8 mouse cellular contexts compared by ENCODE assay signal in the genomic region with DNA sequence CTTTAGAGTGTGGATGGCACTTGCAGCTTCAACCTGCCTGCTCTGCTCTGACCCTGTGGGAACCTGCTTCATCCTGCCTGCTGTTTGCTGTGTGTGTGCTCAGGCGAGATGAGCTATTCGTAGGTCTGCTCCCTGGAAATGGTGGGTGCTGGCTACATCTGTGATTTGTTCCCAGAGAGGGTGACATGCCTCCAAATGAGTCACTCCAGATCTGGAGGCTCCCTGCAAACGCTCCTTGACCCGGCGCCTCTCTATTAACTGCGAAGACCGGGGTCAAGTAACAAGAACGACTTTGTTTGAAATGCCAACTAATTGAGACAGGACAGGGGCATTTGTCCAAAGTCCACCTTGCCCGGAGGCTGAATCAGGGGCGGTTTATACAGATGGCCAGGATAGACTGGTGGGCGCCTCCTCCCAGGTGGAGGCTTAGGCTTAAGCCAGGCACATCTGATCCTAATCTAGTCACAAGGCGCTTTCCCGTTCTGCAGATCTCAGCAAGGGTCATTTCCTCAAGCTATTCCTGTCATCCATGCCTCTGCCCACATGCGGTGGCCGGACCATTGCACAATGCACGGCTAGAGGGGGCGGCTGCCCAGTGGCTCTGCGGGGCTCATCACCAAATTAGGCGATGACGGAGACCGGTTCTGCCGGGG. TPM values are rescaled to one million over a fixed set of nuclear protein-coding genes. Genes with fewer than 3 reads are reported as not detected.
DNase-seq lines count a peak whose midpoint lies in the region; ATAC-seq and TF ChIP-seq lines count a peak whose summit lies in the region.

No protein-coding gene starts in this region.

- intact Hi-C loops in left cerebral cortex, postnatal 4 days (cut with DNase I) = no loop called here

- peak overlapping the region; percentile 84 for H3K4me3 ChIP-seq in forebrain, embryonic 16.5 days (replicated peaks; ENCODE audit: low read length)
- H3K4me3 ChIP-seq in layer of hippocampus, adult 2 months = peak overlapping the region; percentile 89
- peak overlapping the region; percentile 94 for H3K4me3 ChIP-seq in midbrain, embryonic 13.5 days (replicated peaks)

- peaks cover 5% of the 10 kb centered on the region; the same call in 1 of the 2 replicates for H3K36me3 ChIP-seq in forebrain, embryonic 16.5 days (ENCODE audit: control insufficient read depth, insufficient read depth)
- peaks cover 48% of the 10 kb centered on the region for H3K36me3 ChIP-seq in midbrain, embryonic 13.5 days

- H3K4me2 ChIP-seq in forebrain, embryonic 16.5 days (ENCODE audit: low read length) = peak overlapping the region; percentile 92
- peak overlapping the region; percentile 99 for H3K4me2 ChIP-seq in midbrain, embryonic 13.5 days (replicated peaks)

- H3K9ac ChIP-seq in forebrain, embryonic 16.5 days (replicated peaks; ENCODE audit: low read depth, low read length) = peak overlapping the region; percentile 94
- H3K9ac ChIP-seq in midbrain, embryonic 13.5 days (replicated peaks) = peak overlapping the region; percentile 99

- no peak for TF ChIP-seq CTCF in layer of hippocampus, adult 2 months (conservative IDR thresholded peaks at IDR 0.05)

- peak; percentile 51; the same call in 1 of the 2 replicates for ATAC-seq in forebrain, embryonic 16.5 days
- ATAC-seq in midbrain, embryonic 13.5 days = peak; percentile 71

- no peaks in the 10 kb centered on the region for H3K9me3 ChIP-seq in forebrain, embryonic 16.5 days (ENCODE audit: control insufficient read depth, low read length)
- no peaks in the 10 kb centered on the region for H3K9me3 ChIP-seq in midbrain, embryonic 13.5 days

- peak; percentile 21 to 51 for DNase-seq in left cerebral cortex, adult 18-20 months (ENCODE audit: low spot score in 2 of 2)
- DNase-seq in left cerebral cortex, postnatal 4 days = no peak
- DNase-seq in adrenal gland, adult 8-10 months = peak; percentile 61
- DNase-seq in layer of hippocampus, adult 2 months (ENCODE audit: low spot score in 2 of 2) = peak; percentile 48 to 50
- DNase-seq in thymus, postnatal 0 days (ENCODE audit: low spot score) = no peak
- DNase-seq in spleen, postnatal 4 days (ENCODE audit: low spot score in 2 of 2) = no peak

- H3K27me3 ChIP-seq in forebrain, embryonic 16.5 days (replicated peaks; ENCODE audit: control insufficient read depth, insufficient read depth, low read length) = no peaks in the 10 kb centered on the region
- no peaks in the 10 kb centered on the region for H3K27me3 ChIP-seq in midbrain, embryonic 13.5 days

- WGBS in forebrain, embryonic 16.5 days = 6% methylated on average over 22 of the region's 22 CpGs
- 8% methylated on average over 22 of the region's 22 CpGs for WGBS in midbrain, embryonic 13.5 days

- peak overlapping the region; percentile 93 for H3K27ac ChIP-seq in forebrain, embryonic 16.5 days (ENCODE audit: low read length)
- H3K27ac ChIP-seq in layer of hippocampus, adult 2 months = peak overlapping the region; percentile 96
- peak overlapping the region; percentile 96 for H3K27ac ChIP-seq in midbrain, embryonic 13.5 days

- peaks cover 18% of the 10 kb centered on the region for H3K4me1 ChIP-seq in forebrain, embryonic 16.5 days (replicated peaks; ENCODE audit: control insufficient read depth, insufficient read depth, low read length)
- H3K4me1 ChIP-seq in midbrain, embryonic 13.5 days (replicated peaks) = peaks cover 30% of the 10 kb centered on the region

RNA-seq across cellular contexts. Expression of a gene that starts 0.5 kb away (rescaled TPM):
- total RNA-seq in left cerebral cortex, adult 18-20 months (2021) = 100 to 1,000 TPM; 322 to 334 TPM
- 100 to 1,000 TPM; 646 to 664 TPM for total RNA-seq in left cerebral cortex, postnatal 4 days (2021)
- total RNA-seq in adrenal gland, adult 8-10 months (2022) = 100 to 1,000 TPM; 742 to 804 (median 775) TPM
- 354 and 367 TPM in 2 replicates for polyA plus RNA-seq in forebrain, embryonic 16.5 days (2015; fragmentation: Nextera tagmentation; extraction: Ambion mirVana)
- 100 to 1,000 TPM; 345 to 350 TPM for total RNA-seq in layer of hippocampus, adult 2 months (2021)
- 382 and 387 TPM in 2 replicates for polyA plus RNA-seq in midbrain, embryonic 13.5 days (2015; fragmentation: Nextera tagmentation; extraction: Ambion mirVana)
- polyA plus RNA-seq in thymus, postnatal 0 days (2015; fragmentation: Nextera tagmentation; extraction: Ambion mirVana) = 790 and 815 TPM in 2 replicates

RNA-seq across cellular contexts. Expression of a gene that starts 14.5 kb away (rescaled TPM):
- total RNA-seq in left cerebral cortex, adult 18-20 months (2021) = 10 to 100 TPM; 25.4 to 25.5 TPM
- total RNA-seq in left cerebral cortex, postnatal 4 days (2021) = 10 to 100 TPM; 28.9 to 29.0 TPM
- total RNA-seq in adrenal gland, adult 8-10 months (2022) = 10 to 100 TPM; 24.9 to 45.2 (median 36.2) TPM
- polyA plus RNA-seq in forebrain, embryonic 16.5 days (2015; fragmentation: Nextera tagmentation; extraction: Ambion mirVana) = 20.9 and 25.0 TPM in 2 replicates
- 10 to 100 TPM; 30.3 to 34.9 TPM for total RNA-seq in layer of hippocampus, adult 2 months (2021)
- polyA plus RNA-seq in midbrain, embryonic 13.5 days (2015; fragmentation: Nextera tagmentation; extraction: Ambion mirVana) = 20.2 and 26.9 TPM in 2 replicates
- 20.7 and 27.6 TPM in 2 replicates for polyA plus RNA-seq in thymus, postnatal 0 days (2015; fragmentation: Nextera tagmentation; extraction: Ambion mirVana)

RNA-seq across cellular contexts. Expression of a gene that starts 22.8 kb away (rescaled TPM):
- 1 to 10 TPM; 2.3 to 2.5 TPM for total RNA-seq in left cerebral cortex, adult 18-20 months (2021)
- total RNA-seq in left cerebral cortex, postnatal 4 days (2021) = 1 to 10 TPM; 5.8 to 6.3 TPM
- total RNA-seq in adrenal gland, adult 8-10 months (2022) = 10 to 100 TPM in 3 of 4 experiments, 1 to 10 TPM in 1; 8.5 to 21.1 (median 13.3) TPM
- polyA plus RNA-seq in forebrain, embryonic 16.5 days (2015; fragmentation: Nextera tagmentation; extraction: Ambion mirVana) = 1.5 and 1.8 TPM in 2 replicates
- total RNA-seq in layer of hippocampus, adult 2 months (2021) = 1 to 10 TPM; 3.0 to 3.2 TPM
- polyA plus RNA-seq in midbrain, embryonic 13.5 days (2015; fragmentation: Nextera tagmentation; extraction: Ambion mirVana) = 1.9 and 2.9 TPM in 2 replicates
- polyA plus RNA-seq in thymus, postnatal 0 days (2015; fragmentation: Nextera tagmentation; extraction: Ambion mirVana) = 2.1 and 2.2 TPM in 2 replicates

RNA-seq across cellular contexts. Expression of a gene that starts 37.2 kb away (rescaled TPM):
- not detected for total RNA-seq in left cerebral cortex, adult 18-20 months (2021)
- total RNA-seq in left cerebral cortex, postnatal 4 days (2021) = under 1 TPM; 0.58 to 0.92 TPM
- under 1 TPM in 2 of 4 experiments, not detected in 2; 0.16 to 0.49 TPM for total RNA-seq in adrenal gland, adult 8-10 months (2022)
- polyA plus RNA-seq in forebrain, embryonic 16.5 days (2015; fragmentation: Nextera tagmentation; extraction: Ambion mirVana) = 1.5 and 1.7 TPM in 2 replicates
- not detected for total RNA-seq in layer of hippocampus, adult 2 months (2021)
- polyA plus RNA-seq in midbrain, embryonic 13.5 days (2015; fragmentation: Nextera tagmentation; extraction: Ambion mirVana) = 1.7 and 2.6 TPM in 2 replicates
- polyA plus RNA-seq in thymus, postnatal 0 days (2015; fragmentation: Nextera tagmentation; extraction: Ambion mirVana) = 0.54 and 0.56 TPM in 2 replicates

Comparison
In these comparisons a context has a peak if more than half of its experiments do, and no peak if none do; other contexts are left out.
1. DNase-seq: peak in left cerebral cortex, adult 18-20 months (2 of 2), adrenal gland, adult 8-10 months (single experiment) and layer of hippocampus, adult 2 months (2 of 2); none in left cerebral cortex, postnatal 4 days (single experiment), thymus, postnatal 0 days (single experiment) and spleen, postnatal 4 days (0 of 2).
2. Peak in every context shown above with its lines, with median percentiles within 50 percentile points of each other: H3K27ac ChIP-seq and H3K4me3 ChIP-seq.